In the genomic region with DNA sequence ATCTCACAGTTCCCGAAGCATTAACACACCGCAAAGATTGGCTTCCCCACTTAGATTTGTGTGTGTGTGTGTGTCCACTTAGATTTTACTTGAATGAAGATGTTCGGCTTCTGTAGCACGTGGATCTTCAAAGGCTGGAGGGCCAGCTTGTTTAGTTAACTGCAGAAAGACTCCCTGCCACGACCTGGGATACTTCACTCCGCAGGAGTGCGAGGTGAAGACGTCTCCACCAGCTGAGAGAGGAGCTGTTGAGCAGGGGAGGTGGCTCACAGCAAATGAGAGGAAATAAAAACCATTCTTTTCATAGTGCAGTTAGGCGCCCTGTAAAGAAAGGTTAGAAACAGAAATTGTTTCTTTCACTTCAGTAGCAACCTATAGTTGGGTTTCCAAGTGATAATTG, we compare ENCODE assay signal across 13 mouse cellular contexts.
DNase-seq lines count a peak whose midpoint lies in the region; ATAC-seq and TF ChIP-seq lines count a peak whose summit lies in the region.
"Had no signal": no experiment of that assay in that cellular context is flagged by ENCODE, and none has a peak within 500 bp of the region (broad histone marks: within the 10 kb centered on the region; RNA-seq: fewer than 3 reads in every experiment).

No protein-coding gene starts in this region.

- TF ChIP-seq EP300 in liver, postnatal 0 days (IDR thresholded peaks at IDR 0.05; ENCODE audit: low read depth), result no peak

- 5% methylated on average over 9 of the region's 9 CpGs for WGBS in heart, embryonic 10.5 days
- WGBS in liver, postnatal 0 days (ENCODE audit: insufficient replicate concordance), result 28% methylated on average over 9 of the region's 9 CpGs
- 20% methylated on average over 9 of the region's 9 CpGs for WGBS in liver, embryonic 11.5 days
- 10% methylated on average over 9 of the region's 9 CpGs for WGBS in heart, embryonic 16.5 days
- 13% methylated on average over 9 of the region's 9 CpGs for WGBS in intestine, postnatal 0 days

- intact Hi-C loops in heart, postnatal 36 days (cut with DNase I), result no loop called here

- no peaks in the 10 kb centered on the region for H3K9me3 ChIP-seq in heart, embryonic 10.5 days
- H3K9me3 ChIP-seq in liver, postnatal 0 days (ENCODE audit: low read length), result no peaks in the 10 kb centered on the region
- H3K9me3 ChIP-seq in liver, embryonic 11.5 days (ENCODE audit: control insufficient read depth, low read length), result no peaks in the 10 kb centered on the region
- H3K9me3 ChIP-seq in heart, embryonic 16.5 days (replicated peaks; ENCODE audit: control insufficient read depth, low read length), result no peaks in the 10 kb centered on the region
- no peaks in the 10 kb centered on the region for H3K9me3 ChIP-seq in intestine, postnatal 0 days (ENCODE audit: control insufficient read depth)
- H3K9me3 ChIP-seq: embryonic facial prominence, embryonic 13.5 days had no signal

- ATAC-seq in liver, postnatal 0 days, result no peak
- no peak for ATAC-seq in liver, embryonic 11.5 days (replicated peaks; ENCODE audit: low FRiP score)
- 0 out of 2 replicates have a peak, but pooled peaks have one; percentile 31 for ATAC-seq in heart, embryonic 16.5 days (replicated peaks; ENCODE audit: extremely low read depth, insufficient read depth, low FRiP score)
- ATAC-seq in intestine, postnatal 0 days, result no peak
- no peak for ATAC-seq in monocyte, adult 5-6 weeks (replicated peaks; ENCODE audit: insufficient number of reproducible peaks, low FRiP score, low TSS enrichment, poor library complexity, severe bottlenecking)

- H3K4me1 ChIP-seq in heart, embryonic 10.5 days, result peaks cover 29% of the 10 kb centered on the region
- H3K4me1 ChIP-seq in liver, postnatal 0 days (ENCODE audit: insufficient read depth), result peaks cover 3% of the 10 kb centered on the region; the same call in 1 of the 2 replicates
- no peaks in the 10 kb centered on the region; the same call in 1 of the 2 replicates for H3K4me1 ChIP-seq in liver, embryonic 11.5 days (replicated peaks; ENCODE audit: control insufficient read depth, insufficient read depth, low read length)
- peaks cover 9% of the 10 kb centered on the region for H3K4me1 ChIP-seq in heart, embryonic 16.5 days (ENCODE audit: control insufficient read depth, insufficient read depth, low read length)
- H3K4me1 ChIP-seq in intestine, postnatal 0 days (replicated peaks; ENCODE audit: control insufficient read depth, insufficient read depth, low read length), result no peaks in the 10 kb centered on the region
- H3K4me1 ChIP-seq: embryonic facial prominence, embryonic 13.5 days had no signal

- peak overlapping the region; percentile 16; the same call in 1 of the 2 replicates for H3K4me2 ChIP-seq in liver, postnatal 0 days (ENCODE audit: low read depth, low read length)
- no peak overlapping the region for H3K4me2 ChIP-seq in liver, embryonic 11.5 days
- peak overlapping the region; percentile 39 for H3K4me2 ChIP-seq in heart, embryonic 16.5 days (ENCODE audit: low read depth, low read length)
- peak overlapping the region; percentile 43 for H3K4me2 ChIP-seq in intestine, postnatal 0 days (replicated peaks; ENCODE audit: low read depth)
- H3K4me2 ChIP-seq: embryonic facial prominence, embryonic 13.5 days had no signal

- H3K9ac ChIP-seq in liver, postnatal 0 days (replicated peaks), result no peak overlapping the region
- no peak overlapping the region for H3K9ac ChIP-seq in liver, embryonic 11.5 days (ENCODE audit: low read depth, low read length)
- no peak overlapping the region for H3K9ac ChIP-seq in heart, embryonic 16.5 days (ENCODE audit: low read length)
- H3K9ac ChIP-seq in intestine, postnatal 0 days (ENCODE audit: low read depth, low read length), result no peak overlapping the region
- H3K9ac ChIP-seq: embryonic facial prominence, embryonic 13.5 days; liver, embryonic 14.5 days had no signal

- H3K27ac ChIP-seq in heart, embryonic 10.5 days, result peak overlapping the region; percentile 56; the same call in 1 of the 2 replicates
- H3K27ac ChIP-seq in liver, postnatal 0 days (ENCODE audit: low read depth), result 0 out of 2 replicates have a peak overlapping the region, but pooled peaks have one; percentile 0
- H3K27ac ChIP-seq in liver, embryonic 11.5 days (ENCODE audit: low read depth, low read length), result no peak overlapping the region
- peak overlapping the region; percentile 19 for H3K27ac ChIP-seq in heart, embryonic 16.5 days (ENCODE audit: low read length)
- H3K27ac ChIP-seq in intestine, postnatal 0 days (ENCODE audit: low read depth, low read length), result no peak overlapping the region
- H3K27ac ChIP-seq: embryonic facial prominence, embryonic 13.5 days; liver, embryonic 14.5 days had no signal

- H3K27me3 ChIP-seq in heart, embryonic 10.5 days (ENCODE audit: insufficient read depth, poor library complexity, severe bottlenecking), result no peaks in the 10 kb centered on the region
- no peaks in the 10 kb centered on the region for H3K27me3 ChIP-seq in liver, postnatal 0 days (ENCODE audit: insufficient read depth, low read length)
- no peaks in the 10 kb centered on the region for H3K27me3 ChIP-seq in liver, embryonic 11.5 days (replicated peaks; ENCODE audit: control insufficient read depth, insufficient read depth, low read length)
- no peaks in the 10 kb centered on the region for H3K27me3 ChIP-seq in heart, embryonic 16.5 days (ENCODE audit: control insufficient read depth, insufficient read depth, low read length)
- H3K27me3 ChIP-seq in intestine, postnatal 0 days (replicated peaks; ENCODE audit: control insufficient read depth, insufficient read depth, low read length), result no peaks in the 10 kb centered on the region
- H3K27me3 ChIP-seq: embryonic facial prominence, embryonic 13.5 days had no signal

- no peak for DNase-seq in heart, embryonic 10.5 days (ENCODE audit: low spot score)
- DNase-seq in heart, postnatal 36 days, result no peak
- no peak for DNase-seq in liver, postnatal 0 days
- no peak for DNase-seq in liver, embryonic 11.5 days (ENCODE audit: low spot score)
- DNase-seq in adrenal gland, adult 8-10 months, result no peak
- DNase-seq: adrenal gland, postnatal 36 days; cerebellum, adult 8-10 months; right cerebral cortex, adult 18-20 months had no signal

- H3K36me3 ChIP-seq in heart, embryonic 10.5 days, result no peaks in the 10 kb centered on the region
- no peaks in the 10 kb centered on the region for H3K36me3 ChIP-seq in liver, postnatal 0 days (replicated peaks; ENCODE audit: insufficient read depth, low read length)
- no peaks in the 10 kb centered on the region for H3K36me3 ChIP-seq in liver, embryonic 11.5 days (ENCODE audit: control insufficient read depth, insufficient read depth, low read length)
- no peaks in the 10 kb centered on the region for H3K36me3 ChIP-seq in heart, embryonic 16.5 days (ENCODE audit: control insufficient read depth, insufficient read depth)
- H3K36me3 ChIP-seq in intestine, postnatal 0 days (ENCODE audit: control insufficient read depth, insufficient read depth), result no peaks in the 10 kb centered on the region
- H3K36me3 ChIP-seq: embryonic facial prominence, embryonic 13.5 days had no signal

- TF ChIP-seq CTCF in liver, postnatal 0 days (IDR thresholded peaks at IDR 0.05; ENCODE audit: low read depth), result no peak
- TF ChIP-seq CTCF in intestine, postnatal 0 days (IDR thresholded peaks at IDR 0.05; ENCODE audit: low read depth), result 0 out of 2 replicates have a peak, but pooled peaks have one; percentile 20

- peak overlapping the region; percentile 37 for H3K4me3 ChIP-seq in heart, embryonic 10.5 days
- H3K4me3 ChIP-seq in liver, postnatal 0 days (ENCODE audit: low read depth, low read length), result no peak overlapping the region
- H3K4me3 ChIP-seq in liver, embryonic 11.5 days (ENCODE audit: low read depth, low read length), result no peak overlapping the region
- H3K4me3 ChIP-seq in heart, embryonic 16.5 days (ENCODE audit: low read length), result no peak overlapping the region
- peak overlapping the region; percentile 12; the same call in 1 of the 2 replicates for H3K4me3 ChIP-seq in intestine, postnatal 0 days (ENCODE audit: low read depth, low read length)
- H3K4me3 ChIP-seq: embryonic facial prominence, embryonic 13.5 days had no signal

Comparison
In these comparisons a context has a peak if more than half of its experiments do, and no peak if none do; other contexts are left out.
1. H3K27ac ChIP-seq: peak in heart, embryonic 10.5 days (single experiment), liver, postnatal 0 days (single experiment) and heart, embryonic 16.5 days (single experiment); none in liver, embryonic 11.5 days (single experiment) and intestine, postnatal 0 days (single experiment).
2. H3K4me3 ChIP-seq: peak in heart, embryonic 10.5 days (single experiment) and intestine, postnatal 0 days (single experiment); none in liver, postnatal 0 days (single experiment), liver, embryonic 11.5 days (single experiment) and heart, embryonic 16.5 days (single experiment).